Mouse (Mus musculus): ENCODE data around the gene Olfr53. TPM values are rescaled to one million over a fixed set of nuclear protein-coding genes. Genes with fewer than 3 reads are reported as not detected.
A peak's percentile ranks its signal among the peaks of the same experiment; 100 is the strongest.
"Not testable (repeated sequence)": the region's sequence is repeated elsewhere in the genome, so short reads cannot be mapped to it uniquely, and the experiment has no call there.

Olfr53 gene
- not detected in 2 replicates for polyA plus RNA-seq (2016; fragmentation: Nextera tagmentation; extraction: Ambion mirVana)

- H3K4me1 ChIP-seq: no peaks in the 10 kb centered on the region
- H3K4me3 ChIP-seq: no peak within 1 kb of the TSS
- H3K9me3 ChIP-seq: no peaks in the 10 kb centered on the region
- no peaks in the 10 kb centered on the region for H3K36me3 ChIP-seq
- no peak for DNase-seq (ENCODE audit: low spot score)
- H3K27me3 ChIP-seq (ENCODE audit: insufficient read depth, poor library complexity, severe bottlenecking): no peaks in the 10 kb centered on the region
- 85% methylated on average over 1 of the region's 1 CpGs for WGBS
- H3K27ac ChIP-seq: no peak within 1 kb of the TSS
Measured at GRCm38 (mm10) chr7:140646152-140646551, at the start of gene Olfr53. Gene Olfr53, plus strand, starts transcription at chr7:140646452.

- not testable (repeated sequence) for H3K27me3 ChIP-seq (ENCODE audit: insufficient read depth, poor library complexity, severe bottlenecking); H3K36me3 ChIP-seq; H3K4me1 ChIP-seq; H3K27ac ChIP-seq; DNase-seq (ENCODE audit: low spot score); H3K4me3 ChIP-seq; H3K9me3 ChIP-seq
- 75% methylated on average over 2 of the region's 2 CpGs for WGBS
Measured at GRCm38 (mm10) chr7:140600969-140601368, 45.3 kb upstream of the Olfr53 start, which contains the start of gene Olfr46. Gene Olfr46, plus strand, starts transcription at chr7:140601269.

- not testable (repeated sequence) for H3K27ac ChIP-seq
- WGBS: 74% methylated on average over 3 of the region's 3 CpGs
Measured at GRCm38 (mm10) chr7:140628670-140629069, 17.6 kb upstream of the Olfr53 start, which contains the start of gene Olfr61. Gene Olfr61, plus strand, starts transcription at chr7:140628970.

GRCm38 (mm10) chr7:140630559-140630958 is 15.7 kb upstream of the Olfr53 start:
- Histone ChIP-seq H3K36me3 (no peaks in the 10 kb centered on the region), H3K27ac (no peak overlapping the region), H3K27me3 (ENCODE audit: insufficient read depth, poor library complexity, severe bottlenecking) (no peaks in the 10 kb centered on the region), H3K4me1 (no peaks in the 10 kb centered on the region), H3K4me3 (no peak overlapping the region), H3K9me3 (no peaks in the 10 kb centered on the region)
- DNase-seq (ENCODE audit: low spot score): no peak
- WGBS: 59% methylated on average over 1 of the region's 1 CpGs

More at GRCm38 (mm10) chr7:140628670-140629069, 17.6 kb upstream of the Olfr53 start, which contains the start of gene Olfr61:
- H3K4me1 ChIP-seq; DNase-seq (ENCODE audit: low spot score); H3K9me3 ChIP-seq; H3K4me3 ChIP-seq; H3K27me3 ChIP-seq (ENCODE audit: insufficient read depth, poor library complexity, severe bottlenecking); H3K36me3 ChIP-seq: not testable (repeated sequence)

GRCm38 (mm10) chr7:140659630-140660029 is 13.4 kb downstream of the Olfr53 start, which contains the start of gene Olfr539:
Gene Olfr539, plus strand, starts transcription at chr7:140659930.
- Histone ChIP-seq H3K9me3 (no peaks in the 10 kb centered on the region), H3K27ac (no peak within 1 kb of the TSS), H3K27me3 (ENCODE audit: insufficient read depth, poor library complexity, severe bottlenecking) (no peaks in the 10 kb centered on the region), H3K4me1 (no peaks in the 10 kb centered on the region), H3K36me3 (no peaks in the 10 kb centered on the region), H3K4me3 (no peak within 1 kb of the TSS)
- DNase-seq (ENCODE audit: low spot score): no peak
- WGBS: 62% methylated on average over 4 of the region's 4 CpGs

- not testable (repeated sequence) for H3K9me3 ChIP-seq; H3K4me3 ChIP-seq; H3K27me3 ChIP-seq (ENCODE audit: insufficient read depth, poor library complexity, severe bottlenecking); H3K4me1 ChIP-seq; H3K27ac ChIP-seq; H3K36me3 ChIP-seq; DNase-seq (ENCODE audit: low spot score)
- 71% methylated on average over 3 of the region's 3 CpGs for WGBS
Measured at GRCm38 (mm10) chr7:140670693-140671092, 24.4 kb downstream of the Olfr53 start.

- Histone ChIP-seq H3K36me3 (no peaks in the 10 kb centered on the region), H3K27me3 (ENCODE audit: insufficient read depth, poor library complexity, severe bottlenecking) (no peaks in the 10 kb centered on the region), H3K4me1 (peaks cover 4% of the 10 kb centered on the region; the same call in 1 of the 2 replicates), H3K9me3 (no peaks in the 10 kb centered on the region), H3K4me3 (peak overlapping the region; percentile 24; the same call in 1 of the 2 replicates), H3K27ac (no peak overlapping the region)
- WGBS: 0% methylated on average over 6 of the region's 6 CpGs
- DNase-seq (ENCODE audit: low spot score): no peak
Measured at GRCm38 (mm10) chr7:140675863-140676262, 29.6 kb downstream of the Olfr53 start.

GRCm38 (mm10) chr7:140679591-140679990 is 33.3 kb downstream of the Olfr53 start:
- not testable (repeated sequence) for H3K27me3 ChIP-seq (ENCODE audit: insufficient read depth, poor library complexity, severe bottlenecking); H3K4me1 ChIP-seq; DNase-seq (ENCODE audit: low spot score); H3K27ac ChIP-seq; H3K4me3 ChIP-seq; H3K9me3 ChIP-seq; H3K36me3 ChIP-seq
- 61% methylated on average over 4 of the region's 4 CpGs for WGBS

GRCm38 (mm10) chr7:140681651-140682050 is 35.4 kb downstream of the Olfr53 start, which contains the start of gene Olfr45:
Gene Olfr45, plus strand, starts transcription at chr7:140681951.
- H3K27ac ChIP-seq: no peak within 1 kb of the TSS
- H3K4me1 ChIP-seq: no peaks in the 10 kb centered on the region
- WGBS: 92% methylated on average over 1 of the region's 1 CpGs
- H3K9me3 ChIP-seq: no peaks in the 10 kb centered on the region
- no peak within 1 kb of the TSS for H3K4me3 ChIP-seq
- H3K27me3 ChIP-seq (ENCODE audit: insufficient read depth, poor library complexity, severe bottlenecking): no peaks in the 10 kb centered on the region
- no peak for DNase-seq (ENCODE audit: low spot score)
- H3K36me3 ChIP-seq: no peaks in the 10 kb centered on the region

- DNase-seq (ENCODE audit: low spot score): no peak
- Histone ChIP-seq H3K27ac (no peak within 1 kb of the TSS), H3K27me3 (ENCODE audit: insufficient read depth, poor library complexity, severe bottlenecking) (no peaks in the 10 kb centered on the region), H3K4me3 (no peak within 1 kb of the TSS), H3K4me1 (no peaks in the 10 kb centered on the region), H3K36me3 (no peaks in the 10 kb centered on the region), H3K9me3 (no peaks in the 10 kb centered on the region)
Measured at GRCm38 (mm10) chr7:140696967-140697366, 50.7 kb downstream of the Olfr53 start, which contains the start of gene Olfr541. Gene Olfr541, plus strand, starts transcription at chr7:140697267.

Other genes with a start within 250 kb of the Olfr53 start
- not detected in 2 replicates for gene Olfr531, start 243.5 kb upstream of the Olfr53 start, polyA plus RNA-seq (2016; fragmentation: Nextera tagmentation; extraction: Ambion mirVana)
- gene Olfr532, start 224.8 kb upstream of the Olfr53 start, polyA plus RNA-seq (2016; fragmentation: Nextera tagmentation; extraction: Ambion mirVana): not detected in 2 replicates
- gene Olfr533, start 183.1 kb upstream of the Olfr53 start, polyA plus RNA-seq (2016; fragmentation: Nextera tagmentation; extraction: Ambion mirVana): not detected in 2 replicates
- not detected in 2 replicates for gene Olfr535, start 162.2 kb upstream of the Olfr53 start, polyA plus RNA-seq (2016; fragmentation: Nextera tagmentation; extraction: Ambion mirVana)
- gene Olfr536, start 139.1 kb upstream of the Olfr53 start, polyA plus RNA-seq (2016; fragmentation: Nextera tagmentation; extraction: Ambion mirVana): not detected in 2 replicates
- not detected in 2 replicates for gene Olfr538, start 78.6 kb upstream of the Olfr53 start, polyA plus RNA-seq (2016; fragmentation: Nextera tagmentation; extraction: Ambion mirVana)
- gene Olfr46, start 45.2 kb upstream of the Olfr53 start, polyA plus RNA-seq (2016; fragmentation: Nextera tagmentation; extraction: Ambion mirVana): not detected in 2 replicates
- not detected in 2 replicates for gene Olfr61, start 17.5 kb upstream of the Olfr53 start, polyA plus RNA-seq (2016; fragmentation: Nextera tagmentation; extraction: Ambion mirVana)
- not detected in 2 replicates for gene Olfr539, start 13.5 kb downstream of the Olfr53 start, polyA plus RNA-seq (2016; fragmentation: Nextera tagmentation; extraction: Ambion mirVana)
- gene Olfr45, start 35.5 kb downstream of the Olfr53 start, polyA plus RNA-seq (2016; fragmentation: Nextera tagmentation; extraction: Ambion mirVana): not detected in 2 replicates
- not detected in 2 replicates for gene Olfr541, start 50.8 kb downstream of the Olfr53 start, polyA plus RNA-seq (2016; fragmentation: Nextera tagmentation; extraction: Ambion mirVana)
- not detected in 2 replicates for gene Cyp2e1, start 117.3 kb downstream of the Olfr53 start, polyA plus RNA-seq (2016; fragmentation: Nextera tagmentation; extraction: Ambion mirVana)
- 0.16 and 0.49 TPM in 2 replicates for gene Syce1, start 141.4 kb downstream of the Olfr53 start, polyA plus RNA-seq (2016; fragmentation: Nextera tagmentation; extraction: Ambion mirVana)
- gene Zfp941, start 175.7 kb downstream of the Olfr53 start, polyA plus RNA-seq (2016; fragmentation: Nextera tagmentation; extraction: Ambion mirVana): 1.0 and 1.1 TPM in 2 replicates
- 0.85 TPM in 1 of 2 replicates, not detected in the other for gene Urah, start 188.6 kb downstream of the Olfr53 start, polyA plus RNA-seq (2016; fragmentation: Nextera tagmentation; extraction: Ambion mirVana)
- not detected in 2 replicates for gene Scgb1c1, start 199.1 kb downstream of the Olfr53 start, polyA plus RNA-seq (2016; fragmentation: Nextera tagmentation; extraction: Ambion mirVana)
- not detected in 2 replicates for gene Odf3, start 201.4 kb downstream of the Olfr53 start, polyA plus RNA-seq (2016; fragmentation: Nextera tagmentation; extraction: Ambion mirVana)
- gene Gm45785, start 209.9 kb downstream of the Olfr53 start, polyA plus RNA-seq (2016; fragmentation: Nextera tagmentation; extraction: Ambion mirVana): not detected in 2 replicates
- 47.3 and 58.8 TPM in 2 replicates for gene Ric8a, start 210.5 kb downstream of the Olfr53 start, polyA plus RNA-seq (2016; fragmentation: Nextera tagmentation; extraction: Ambion mirVana)
- gene Bet1l, start 211.1 kb downstream of the Olfr53 start, polyA plus RNA-seq (2016; fragmentation: Nextera tagmentation; extraction: Ambion mirVana): 28.1 and 31.4 TPM in 2 replicates
- 249 and 270 TPM in 2 replicates for gene Psmd13, start 235.5 kb downstream of the Olfr53 start, polyA plus RNA-seq (2016; fragmentation: Nextera tagmentation; extraction: Ambion mirVana)
- gene Sirt3, start 235.9 kb downstream of the Olfr53 start, polyA plus RNA-seq (2016; fragmentation: Nextera tagmentation; extraction: Ambion mirVana): 31.5 and 40.1 TPM in 2 replicates